Mouse (Mus musculus) small intestine, adult 2 months (tissue): ENCODE data around the gene Pnmal2.

Source experiments
- CTCF ChIP-seq: fragments of 200-500 bp; IDR thresholded peaks from 2 replicates; pipeline ENCODE4 v1.5.1; 2012; ENCODE audit warnings: low read depth, mild to moderate bottlenecking, control low read depth, inconsistent platforms, low read length, moderate library complexity, mixed read lengths; ENCODE audit not compliant: insufficient replicate concordance, insufficient read length; ENCODE audit errors: extremely low read depth
- POLR2A ChIP-seq: fragments of 200-500 bp; IDR thresholded peaks from 2 replicates; pipeline ENCODE4 v1.6.1; 2012; ENCODE audit warnings: low read depth, mild to moderate bottlenecking, control low read depth, inconsistent platforms, low read length, moderate library complexity

DNA sequence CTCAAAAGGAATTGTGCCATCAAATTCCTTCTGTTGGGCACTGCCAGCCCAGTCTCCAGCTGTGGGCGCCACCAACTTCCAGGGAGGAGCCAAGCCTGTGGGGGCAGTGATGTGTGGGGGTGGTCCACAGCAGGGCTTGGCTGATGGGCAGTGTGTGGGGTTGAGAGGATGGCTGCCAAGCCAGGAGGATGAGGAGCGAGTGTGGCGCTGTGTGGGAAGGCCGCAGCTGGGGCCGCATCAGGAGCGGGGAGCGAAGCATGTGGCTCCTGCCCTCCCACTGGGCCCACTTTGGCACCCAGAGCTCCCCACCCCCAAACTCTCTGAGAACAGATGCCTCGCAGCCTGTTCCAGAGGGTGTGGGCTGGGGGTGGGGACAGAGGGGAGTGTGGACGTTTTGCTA lies 26.5 kb upstream of the Pnmal2 start:
- no peak for TF ChIP-seq CTCF
- no peak for TF ChIP-seq POLR2A
